Mouse (Mus musculus): ENCODE data around the gene Gsn.

Gene Gsn

DNA sequence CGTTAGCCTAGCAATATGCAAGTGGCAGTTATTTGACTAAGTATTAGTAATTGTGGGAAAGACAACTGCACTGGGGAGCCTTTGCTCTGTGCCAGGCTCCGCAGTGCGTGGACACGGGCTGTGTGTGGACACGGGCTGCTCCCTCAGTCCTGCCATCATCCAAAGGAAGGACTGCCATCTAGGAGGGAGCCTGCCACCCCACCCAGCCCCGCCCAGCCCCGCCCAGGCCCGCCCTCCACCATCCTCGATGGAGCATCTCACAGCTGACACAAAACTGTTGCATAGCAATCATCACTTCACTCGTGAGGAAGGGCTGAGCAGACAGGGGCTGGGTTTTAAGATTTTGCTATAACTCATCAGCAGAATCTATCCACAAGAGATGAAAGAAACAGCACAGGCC, 69.8 kb downstream of the Gsn start:
- DNase-seq (ENCODE audit: low spot score), result no peak

DNA sequence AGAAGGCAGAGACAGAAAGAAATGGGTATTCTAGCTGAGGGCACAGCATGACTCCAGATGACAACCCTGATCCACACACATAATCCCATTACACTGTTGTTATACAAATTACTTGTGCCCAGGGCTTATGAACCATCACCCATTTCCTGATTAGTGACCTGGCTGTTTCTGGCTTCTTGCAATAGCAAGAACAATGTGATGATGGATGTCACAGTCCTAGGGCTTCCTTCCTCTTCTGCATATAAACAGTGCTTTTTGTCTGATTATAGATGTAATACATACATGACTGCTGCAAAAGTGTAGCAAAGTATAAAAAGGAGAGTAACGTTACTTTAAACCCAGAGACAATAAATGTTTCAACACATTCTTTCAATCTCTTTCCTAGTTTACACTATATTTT, 70.8 kb downstream of the Gsn start:
- DNase-seq (ENCODE audit: low spot score), result no peak

DNA sequence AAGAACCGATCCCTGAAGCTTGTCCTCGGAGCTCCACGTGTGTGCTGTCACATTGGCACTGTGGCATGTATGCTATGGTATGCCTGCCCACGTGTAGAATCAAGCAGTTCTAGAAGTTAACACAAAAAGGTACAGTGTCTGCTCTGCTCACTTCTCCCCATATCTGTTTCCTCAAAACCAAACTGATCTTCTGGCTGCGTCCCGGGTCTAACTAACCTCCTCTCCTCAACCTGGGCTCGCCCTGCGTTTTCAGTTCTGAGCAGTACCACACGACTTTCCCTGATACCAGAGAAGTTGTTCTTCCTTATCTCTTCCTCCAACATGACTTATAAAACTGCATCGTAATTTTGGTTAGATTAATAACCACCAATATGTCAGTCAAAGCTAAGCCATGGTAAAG, 71.4 kb downstream of the Gsn start:
- DNase-seq (ENCODE audit: low spot score), result no peak

DNA sequence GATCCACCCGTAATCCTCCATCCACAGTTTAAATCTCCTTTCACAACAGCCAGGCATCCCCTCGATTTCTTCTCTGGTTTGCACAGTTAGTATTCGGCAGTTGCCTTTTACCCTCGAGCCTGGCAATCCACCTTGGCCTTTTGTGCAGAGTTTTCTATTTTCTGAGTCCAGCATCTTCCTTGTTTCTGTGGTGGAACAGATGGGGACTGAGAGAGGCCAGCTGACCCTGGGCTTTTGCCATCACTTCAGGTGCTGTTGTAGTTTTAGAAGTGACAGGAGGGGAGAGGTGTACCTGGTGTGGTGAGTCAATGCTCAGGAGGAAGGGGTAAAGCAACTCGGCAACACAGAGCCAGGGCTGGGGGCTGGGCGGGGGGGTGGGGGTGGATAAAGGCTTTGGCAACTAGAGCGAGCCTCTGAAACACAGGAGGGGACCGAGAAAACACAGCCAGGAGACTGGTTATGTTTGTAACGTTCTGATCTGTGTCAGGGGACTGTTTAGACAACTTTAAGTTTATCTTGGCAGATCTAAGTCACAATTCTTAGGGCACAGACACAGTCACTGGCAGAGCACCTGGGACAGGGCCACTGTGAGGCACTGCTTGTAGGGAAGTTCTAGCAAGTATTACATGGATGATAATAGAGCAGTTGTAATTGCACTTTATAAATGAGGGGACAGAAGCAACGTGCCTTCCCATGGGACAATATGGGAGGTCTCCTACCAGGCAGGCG, 72.0 kb downstream of the Gsn start:
- DNase-seq (ENCODE audit: low spot score), result no peak

DNA sequence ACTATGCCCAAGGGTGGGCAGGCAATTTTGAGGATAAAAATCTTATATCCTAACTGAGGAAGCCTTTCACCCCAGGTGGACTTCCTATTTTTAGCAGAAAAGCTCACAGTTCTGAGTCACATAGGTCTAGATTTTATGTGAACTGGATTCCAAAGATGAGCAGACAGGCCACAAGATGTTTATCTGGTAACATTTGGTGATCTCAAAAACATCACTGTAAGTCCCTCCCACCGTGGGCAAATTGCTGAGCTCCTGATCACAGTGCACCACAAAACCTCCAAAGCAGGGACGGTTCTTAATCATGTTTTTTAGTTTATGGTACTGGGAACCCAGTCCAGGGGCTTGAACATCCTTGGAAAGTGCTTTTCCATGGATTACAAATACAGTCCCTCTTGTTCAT, 72.9 kb downstream of the Gsn start:
- DNase-seq (ENCODE audit: low spot score), result no peak

DNA sequence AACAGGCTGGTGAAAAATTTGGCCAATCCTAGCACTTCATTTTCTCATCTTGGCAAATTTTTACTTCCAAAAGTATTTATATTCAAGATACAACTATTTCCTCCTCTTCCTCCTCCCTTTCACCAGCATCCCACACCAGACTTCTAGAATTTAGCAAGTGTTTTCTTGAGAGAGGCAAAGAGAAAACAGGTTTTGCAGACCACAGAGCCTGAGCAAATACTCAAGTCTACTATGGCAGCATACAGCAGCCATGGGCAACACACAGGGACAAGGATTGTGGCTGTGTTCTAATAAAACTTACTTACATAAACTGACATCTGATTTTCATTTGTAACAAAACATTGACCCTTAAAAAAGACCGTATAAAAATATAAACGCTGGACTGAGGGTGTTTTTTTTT, 75.0 kb downstream of the Gsn start:
- no peak for DNase-seq (ENCODE audit: low spot score)

DNA sequence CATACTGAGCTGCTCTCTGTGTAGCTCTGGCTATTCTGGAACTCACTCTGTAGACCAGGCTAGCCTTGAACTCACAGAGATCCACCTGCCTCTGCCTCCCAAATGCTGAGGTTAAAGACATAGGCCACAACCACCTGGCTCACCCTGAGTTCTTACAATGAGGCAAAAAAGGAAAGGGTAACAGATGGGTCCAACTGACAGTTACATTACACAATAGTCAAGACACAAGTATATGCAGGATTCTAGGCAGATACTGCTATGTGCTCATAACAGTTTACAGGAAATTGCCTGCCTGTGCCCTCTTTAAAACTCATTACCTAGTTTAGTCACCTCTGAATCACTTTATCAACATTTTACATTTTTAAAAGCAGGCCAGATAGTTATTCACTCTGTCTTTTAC, 77.5 kb downstream of the Gsn start:
- no peak for DNase-seq (ENCODE audit: low spot score)

DNA sequence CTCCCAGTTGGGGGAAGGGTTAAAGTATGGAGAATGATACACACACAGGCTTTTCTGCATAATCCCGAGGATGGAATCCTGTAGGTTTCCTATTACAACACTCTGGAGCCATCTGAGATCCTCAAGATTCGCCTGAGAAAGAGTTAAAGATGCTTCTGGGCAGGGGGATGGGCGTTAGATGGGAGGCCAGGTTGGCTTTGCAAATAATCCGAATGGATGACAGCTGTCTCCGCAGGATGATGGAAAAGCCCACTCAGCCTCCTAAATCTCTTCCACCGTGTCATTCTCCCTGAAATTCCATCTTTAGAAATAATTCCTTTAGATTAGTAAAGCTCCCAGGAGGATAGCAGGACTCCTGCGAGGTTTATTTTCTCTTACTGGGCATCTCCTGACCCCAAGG, 79.4 kb downstream of the Gsn start:
- no peak for DNase-seq (ENCODE audit: low spot score)

DNA sequence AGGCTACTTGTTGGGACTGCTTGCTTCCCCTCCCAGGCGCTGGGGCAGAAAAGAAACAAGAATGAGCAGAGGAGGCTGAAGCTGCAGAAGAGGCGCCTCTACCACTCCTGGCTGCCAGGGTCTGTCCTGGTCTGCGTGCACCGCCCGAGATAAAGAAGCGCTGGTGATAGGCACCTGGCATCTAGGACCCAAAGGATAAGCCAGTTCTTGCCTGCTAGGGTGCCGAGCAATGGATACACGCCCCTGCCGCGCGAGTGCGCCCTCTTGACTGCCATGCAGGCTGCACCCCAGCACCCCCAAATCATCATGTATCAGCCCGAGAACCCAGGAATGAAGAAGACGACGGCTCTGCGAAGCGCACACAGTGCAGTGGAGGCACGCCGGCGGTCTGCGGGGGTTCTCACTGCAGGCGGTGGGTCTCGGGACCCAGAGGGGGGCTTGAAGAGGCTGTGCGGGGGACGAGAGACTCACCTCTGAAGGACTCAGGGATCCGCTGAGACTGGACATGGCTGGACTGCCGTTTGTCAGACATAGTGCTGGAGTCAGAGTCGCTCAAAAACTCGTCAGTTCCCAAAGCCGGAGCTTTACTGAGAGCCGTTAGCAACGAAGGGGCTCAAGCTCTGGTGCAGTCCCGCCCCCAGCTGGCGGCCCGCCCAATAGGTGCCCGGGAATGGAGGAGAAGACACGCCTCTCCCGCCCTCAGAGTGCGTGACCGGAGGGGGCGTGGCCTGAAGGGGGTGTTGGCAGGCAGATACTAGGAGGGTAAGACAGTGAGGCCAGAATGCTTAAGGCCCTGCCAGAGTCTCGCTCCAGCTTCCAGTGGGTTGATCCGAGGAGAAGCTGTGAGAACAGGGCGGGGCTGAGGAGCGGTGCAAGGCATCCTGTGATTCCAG, 80.5 kb downstream of the Gsn start, which contains the start of gene Stom:
Gene Stom (minus strand): TSS at position 589 of the 893 bp plus-strand sequence.
- DNase-seq (ENCODE audit: low spot score), result peak; percentile 99

DNA sequence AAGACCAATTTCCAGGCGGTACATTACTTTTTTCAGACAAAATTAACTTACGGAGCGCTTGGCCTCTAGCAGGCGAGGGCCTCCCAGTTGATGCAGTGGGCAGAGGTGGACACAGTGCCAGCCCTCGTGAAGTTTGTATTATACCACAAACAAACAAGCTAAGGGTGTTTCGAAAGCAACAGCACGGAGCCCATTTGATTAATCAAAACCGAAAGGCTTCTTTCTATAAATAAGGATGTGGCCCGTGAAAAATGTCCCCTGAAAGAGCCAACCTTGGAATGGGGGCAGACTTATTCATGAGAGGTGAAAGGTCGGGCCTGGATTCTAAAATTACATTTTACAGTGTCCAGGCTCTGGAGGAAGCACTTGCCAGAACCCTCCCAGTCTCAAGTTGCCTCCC, 81.2 kb downstream of the Gsn start:
- no peak for DNase-seq (ENCODE audit: low spot score)

DNA sequence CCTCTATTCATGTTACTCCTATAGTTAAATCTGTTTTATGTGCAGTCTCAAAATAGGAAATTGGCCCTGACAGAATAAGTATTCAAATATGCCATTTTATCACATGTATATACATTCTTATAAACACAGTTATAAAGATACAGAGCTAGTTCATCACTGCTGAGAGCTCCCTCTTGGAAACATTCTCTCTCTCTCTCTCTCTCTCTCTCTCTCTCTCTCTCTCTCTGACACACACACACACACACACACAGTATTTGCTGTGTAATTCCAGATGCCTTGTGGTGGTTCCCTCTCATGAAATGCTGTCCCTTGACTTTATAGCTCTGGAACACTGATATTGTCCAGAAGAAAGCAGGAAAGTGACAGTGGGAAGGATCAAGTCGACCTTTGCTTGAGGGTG, 81.9 kb downstream of the Gsn start:
- DNase-seq (ENCODE audit: low spot score), result no peak

DNA sequence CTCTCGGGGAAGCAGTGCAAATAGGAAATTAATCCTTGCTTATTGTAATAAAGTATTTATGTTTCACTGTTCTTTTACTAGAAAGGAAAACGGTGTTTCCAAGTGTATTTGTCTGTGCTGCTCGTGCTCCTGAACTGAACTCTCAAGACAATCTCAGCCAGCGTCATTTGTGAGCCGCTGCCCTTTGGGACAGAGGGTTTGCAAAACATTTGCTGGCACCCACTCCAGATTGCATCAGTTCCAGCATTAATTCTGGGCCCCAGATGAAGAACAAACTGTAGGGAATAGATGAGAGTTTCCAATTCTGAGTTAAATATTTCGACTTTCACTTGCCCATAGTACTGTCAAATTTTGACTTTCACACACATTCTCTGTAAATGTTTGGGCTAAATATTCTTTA, 82.5 kb downstream of the Gsn start:
- DNase-seq (ENCODE audit: low spot score), result no peak

DNA sequence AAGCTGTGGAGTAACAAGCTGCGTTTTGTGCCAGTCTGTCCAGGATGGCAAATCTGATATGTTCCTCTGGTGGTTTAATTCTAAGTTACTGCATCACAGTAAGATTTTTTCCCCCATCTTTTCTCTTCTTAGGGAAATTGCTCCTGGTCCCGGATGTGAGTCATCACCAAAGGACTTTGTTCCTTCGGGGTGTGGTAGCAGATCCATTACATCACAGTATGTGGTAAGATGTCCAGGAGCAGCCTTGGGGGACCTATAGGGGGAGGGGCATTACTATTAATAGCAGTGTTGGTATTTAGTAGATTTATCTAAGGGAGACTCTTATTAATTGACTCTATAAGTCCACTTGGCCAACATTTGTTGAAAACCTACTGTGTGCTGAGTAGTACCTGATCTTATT, 86.4 kb downstream of the Gsn start:
- no peak for DNase-seq (ENCODE audit: low spot score)

DNA sequence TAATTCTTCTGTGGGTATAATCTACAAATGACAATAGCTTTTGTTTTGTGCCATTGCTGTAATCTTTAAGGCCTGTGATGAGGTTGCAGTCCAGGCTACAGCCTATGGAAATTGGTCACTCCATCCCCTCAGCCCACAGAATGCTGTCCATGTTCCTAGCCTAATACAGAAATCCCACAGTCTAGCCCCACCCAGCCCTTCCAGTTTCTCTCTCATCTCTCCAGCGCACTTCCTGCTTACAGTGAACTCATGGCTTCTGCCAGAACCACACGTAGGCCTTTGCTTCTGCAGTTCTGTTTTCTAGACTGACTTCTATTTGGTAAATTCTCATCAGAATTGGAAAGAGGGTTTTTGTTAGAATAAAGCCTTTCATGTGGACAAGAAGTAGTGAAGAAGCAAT, 89.8 kb downstream of the Gsn start:
- DNase-seq (ENCODE audit: low spot score), result no peak

DNA sequence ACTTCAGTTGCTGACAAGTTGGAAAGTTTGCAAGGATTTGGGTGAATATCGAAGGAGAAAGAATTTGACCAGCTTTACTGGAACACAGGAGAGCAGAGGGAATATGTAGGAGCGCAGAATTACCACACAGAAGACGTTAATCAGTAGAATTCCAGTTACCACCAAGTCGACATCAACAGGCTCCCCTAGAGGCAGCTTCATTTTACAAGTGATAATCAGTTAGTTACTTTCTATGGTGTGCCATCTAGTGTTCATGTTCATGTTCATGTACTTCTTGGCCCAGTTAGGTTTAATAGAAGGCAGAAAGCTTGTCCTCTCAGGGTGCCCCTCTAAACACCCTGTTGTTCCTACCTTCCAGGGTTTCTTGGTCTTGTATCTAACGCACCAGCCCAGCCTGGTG, 93.0 kb downstream of the Gsn start:
- no peak for DNase-seq (ENCODE audit: low spot score)

All from ovary, adult 18-20 months (tissue).